Mouse (Mus musculus) kidney, embryonic 15.5 days (tissue): ENCODE measurements around the gene Rnf224. TPM values are rescaled to one million over a fixed set of nuclear protein-coding genes. Genes with fewer than 3 reads are reported as not detected.
A peak's percentile ranks its signal among the peaks of the same experiment; 100 is the strongest.
"Not testable (repeated sequence)": the region's sequence is repeated elsewhere in the genome, so short reads cannot be mapped to it uniquely, and the experiment has no call there.

ENCODE experiments used
- ATAC-seq: fragments of 200-750 bp; cut with Nextera tagmentation; replicated peaks from 2 replicates; pipeline ENCODE4 v1.8.0; 2017; ENCODE audit warnings: moderate TSS enrichment; ENCODE audit not compliant: low FRiP score
- H3K27ac ChIP-seq: fragments of 300-500 bp; sonication (generic); 2 replicates; pipeline ENCODE4 v1.5.1; 2015; ENCODE audit warnings: mild to moderate bottlenecking, inconsistent platforms
- H3K27me3 ChIP-seq: fragments of 300-500 bp; sonication (generic); 2 replicates; pipeline ENCODE4 v1.6.1; 2015; ENCODE audit warnings: inconsistent platforms
- H3K36me3 ChIP-seq: fragments of 300-500 bp; sonication (generic); 2 replicates; pipeline ENCODE4 v1.6.1; 2015; ENCODE audit warnings: inconsistent platforms
- H3K4me1 ChIP-seq: fragments of 300-500 bp; sonication (generic); 2 replicates; pipeline ENCODE4 v1.6.1; 2015; ENCODE audit warnings: inconsistent platforms
- H3K4me2 ChIP-seq: fragments of 300-500 bp; sonication (generic); 2 replicates; pipeline ENCODE4 v1.6.1; 2015; ENCODE audit warnings: moderate library complexity, mild to moderate bottlenecking, inconsistent platforms
- H3K4me3 ChIP-seq: fragments of 300-500 bp; sonication (generic); replicated peaks from 2 replicates; pipeline ENCODE4 v1.5.1; 2015; ENCODE audit warnings: mild to moderate bottlenecking, inconsistent platforms
- H3K9ac ChIP-seq: fragments of 300-500 bp; sonication (generic); 2 replicates; pipeline ENCODE4 v1.6.1; 2015; ENCODE audit warnings: mild to moderate bottlenecking, inconsistent platforms
- H3K9me3 ChIP-seq: fragments of 300-500 bp; sonication (generic); replicated peaks from 2 replicates; pipeline ENCODE4 v1.6.1; 2016; ENCODE audit warnings: inconsistent platforms
- WGBS: fragments of 180-500 bp; shearing (Covaris S2); methylation state at CpG from one replicate; pipeline ENCODE4 v1.1.7; 2015; ENCODE audit warnings: mixed read lengths; 5-methylcytosine and 5-hydroxymethylcytosine counted together
- polyA plus RNA-seq: library from polyadenylated mRNA; unstranded; fragments of >200 nt; fragmentation: Nextera tagmentation; extraction: Ambion mirVana; gene quantifications from 2 replicates; pipeline ENCODE4 v1.2.1, GENCODE M21; 2015

Gene Rnf224
- polyA plus RNA-seq, 1 experiment from 2014 or later = 0.31 TPM

- 78% methylated on average over 3 of the region's 3 CpGs for WGBS
- no peak overlapping the region for H3K27ac ChIP-seq
Observed at GRCm38 (mm10) chr2:25264851-25265250, 28.3 kb upstream of the Rnf224 start.

GRCm38 (mm10) chr2:25264286-25264660 is 27.7 kb upstream of the Rnf224 start:
- peak overlapping the region; percentile 66; the same call in 1 of the 2 replicates for H3K9ac ChIP-seq
- H3K36me3 ChIP-seq = peaks cover 9% of the 10 kb centered on the region
- peak overlapping the region; percentile 97 for H3K4me2 ChIP-seq
- no peaks in the 10 kb centered on the region for H3K9me3 ChIP-seq
- peaks cover 52% of the 10 kb centered on the region for H3K4me1 ChIP-seq
- 78% methylated on average over 5 of the region's 5 CpGs for WGBS
- peaks cover 11% of the 10 kb centered on the region for H3K27me3 ChIP-seq
- ATAC-seq = no peak
- H3K4me3 ChIP-seq = peak overlapping the region; percentile 76; the same call in 1 of the 2 replicates
- H3K27ac ChIP-seq = no peak overlapping the region

More at GRCm38 (mm10) chr2:25264851-25265250, 28.3 kb upstream of the Rnf224 start:
- H3K36me3 ChIP-seq = peaks cover 15% of the 10 kb centered on the region
- no peak overlapping the region for H3K9ac ChIP-seq
- ATAC-seq = no peak
- H3K4me1 ChIP-seq = peaks cover 52% of the 10 kb centered on the region
- H3K4me3 ChIP-seq = no peak overlapping the region
- H3K27me3 ChIP-seq = peaks cover 11% of the 10 kb centered on the region
- H3K4me2 ChIP-seq = peak overlapping the region; percentile 97; the same call in 1 of the 2 replicates
- no peaks in the 10 kb centered on the region for H3K9me3 ChIP-seq

DNA sequence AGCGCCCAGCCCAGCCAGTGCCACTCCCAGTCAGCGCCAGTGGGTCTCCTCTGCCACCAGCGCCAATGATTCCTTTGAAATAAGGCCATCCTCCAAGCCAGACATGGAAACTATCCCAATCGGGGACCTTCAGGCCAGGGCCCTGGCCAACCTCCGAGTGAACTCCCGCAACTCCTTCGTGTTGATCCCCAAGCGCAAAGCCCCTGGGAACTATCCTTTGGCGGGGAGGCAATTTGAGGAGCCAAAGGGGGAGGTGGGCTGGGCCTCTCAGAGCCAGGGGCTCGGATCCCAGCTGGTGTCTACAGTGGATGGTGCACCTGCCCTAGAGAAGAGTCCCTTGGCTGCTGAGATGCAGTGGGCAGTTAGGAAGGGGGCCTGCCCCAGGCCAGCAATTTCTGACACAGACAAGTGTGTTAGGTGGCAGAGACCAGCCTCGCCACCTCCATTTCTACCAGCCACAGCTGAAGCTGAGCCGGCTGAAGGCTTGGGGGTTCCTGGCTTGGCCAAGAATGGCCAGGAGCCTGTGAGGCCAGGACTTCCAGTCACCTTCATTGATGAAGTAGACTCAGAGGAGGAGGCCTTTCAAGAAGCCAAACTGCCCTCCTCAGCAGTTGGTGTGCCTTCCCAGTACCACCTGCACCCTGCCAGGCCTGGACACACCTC is 27.2 kb upstream of the Rnf224 start:
- WGBS = 19% methylated on average over 12 of the region's 12 CpGs
- Histone ChIP-seq H3K4me1 (peaks cover 52% of the 10 kb centered on the region), H3K9ac (peak overlapping the region; percentile 66), H3K9me3 (no peaks in the 10 kb centered on the region), H3K27ac (no peak overlapping the region), H3K36me3 (peaks cover 4% of the 10 kb centered on the region), H3K4me2 (peak overlapping the region; percentile 97), H3K27me3 (peaks cover 11% of the 10 kb centered on the region), H3K4me3 (peak overlapping the region; percentile 76)
- no peak for ATAC-seq

- peak overlapping the region; percentile 76 for H3K4me3 ChIP-seq
- H3K9ac ChIP-seq = peak overlapping the region; percentile 66
- no peaks in the 10 kb centered on the region for H3K36me3 ChIP-seq
- under 1% methylated on average over 82 of the region's 82 CpGs for WGBS
- peaks cover 11% of the 10 kb centered on the region for H3K27me3 ChIP-seq
- H3K4me2 ChIP-seq = peak overlapping the region; percentile 97
- H3K4me1 ChIP-seq = peaks cover 52% of the 10 kb centered on the region
- peak; percentile 9; the same call in 1 of the 2 replicates for ATAC-seq
- H3K27ac ChIP-seq = peak overlapping the region; percentile 76
- no peaks in the 10 kb centered on the region for H3K9me3 ChIP-seq
Observed at GRCm38 (mm10) chr2:25262795-25263622, 26.4 kb upstream of the Rnf224 start.

- Histone ChIP-seq H3K4me1 (peaks cover 50% of the 10 kb centered on the region), H3K4me3 (peak within 1 kb of the TSS; percentile 76), H3K4me2 (peak within 1 kb of the TSS; percentile 97), H3K27me3 (peaks cover 11% of the 10 kb centered on the region), H3K27ac (peak within 1 kb of the TSS; percentile 76), H3K9me3 (no peaks in the 10 kb centered on the region), H3K36me3 (no peaks in the 10 kb centered on the region), H3K9ac (peak within 1 kb of the TSS; percentile 66)
- under 1% methylated on average over 39 of the region's 39 CpGs for WGBS
- ATAC-seq = peak; percentile 98
Observed at GRCm38 (mm10) chr2:25262291-25262767, 25.7 kb upstream of the Rnf224 start, which contains the start of gene Tprn. Gene Tprn (plus strand): TSS chr2:25262618.

DNA sequence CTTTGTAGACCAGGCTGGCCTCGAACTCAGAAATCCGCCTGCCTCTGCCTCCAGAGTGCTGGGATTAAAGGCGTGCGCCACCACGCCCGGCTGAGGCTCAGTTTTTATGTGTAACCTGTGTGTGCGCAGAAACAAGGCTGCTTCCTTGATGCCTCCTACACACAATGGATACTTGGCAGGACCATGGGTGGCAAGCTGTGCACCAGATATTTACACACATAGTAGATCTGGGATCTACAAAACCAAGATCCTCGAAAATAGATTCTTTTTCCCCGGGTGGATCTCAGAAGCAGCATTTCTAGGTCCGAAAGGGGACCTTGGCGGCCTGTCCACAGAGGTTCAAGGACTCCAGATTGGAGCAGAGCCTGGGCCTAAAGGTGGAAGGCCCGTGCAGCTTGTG is 25.3 kb upstream of the Rnf224 start:
- Histone ChIP-seq H3K4me2 (peak overlapping the region; percentile 97), H3K4me3 (peak overlapping the region; percentile 76), H3K27ac (peak overlapping the region; percentile 42), H3K9ac (peak overlapping the region; percentile 35; the same call in 1 of the 2 replicates), H3K9me3 (no peaks in the 10 kb centered on the region), H3K4me1 (peaks cover 48% of the 10 kb centered on the region), H3K27me3 (peaks cover 11% of the 10 kb centered on the region), H3K36me3 (no peaks in the 10 kb centered on the region)
- peak; percentile 24 for ATAC-seq
- 51% methylated on average over 12 of the region's 12 CpGs for WGBS

- WGBS = 60% methylated on average over 2 of the region's 2 CpGs
- ATAC-seq = no peak
Observed at GRCm38 (mm10) chr2:25258887-25259286, 22.3 kb upstream of the Rnf224 start.

GRCm38 (mm10) chr2:25257250-25257649 is 20.7 kb upstream of the Rnf224 start:
- H3K27ac ChIP-seq, ATAC-seq, H3K9ac ChIP-seq, H3K4me2 ChIP-seq, H3K4me3 ChIP-seq, H3K27me3 ChIP-seq, H3K9me3 ChIP-seq: not testable (repeated sequence)
- Histone ChIP-seq H3K36me3 (peaks cover 14% of the 10 kb centered on the region), H3K4me1 (peaks cover 24% of the 10 kb centered on the region)
- WGBS = 84% methylated on average over 5 of the region's 5 CpGs

More at GRCm38 (mm10) chr2:25258887-25259286, 22.3 kb upstream of the Rnf224 start:
- Histone ChIP-seq H3K9ac (no peak overlapping the region), H3K4me2 (no peak overlapping the region), H3K4me1 (peaks cover 36% of the 10 kb centered on the region), H3K27ac (no peak overlapping the region), H3K4me3 (no peak overlapping the region), H3K27me3 (peaks cover 5% of the 10 kb centered on the region), H3K36me3 (no peaks in the 10 kb centered on the region), H3K9me3 (no peaks in the 10 kb centered on the region)

- H3K9me3 ChIP-seq, H3K27me3 ChIP-seq, ATAC-seq, H3K27ac ChIP-seq: not testable (repeated sequence)
- peaks cover 20% of the 10 kb centered on the region for H3K4me1 ChIP-seq
- H3K36me3 ChIP-seq = peaks cover 21% of the 10 kb centered on the region
- H3K4me2 ChIP-seq = peak overlapping the region; percentile 89
- peak overlapping the region; percentile 75 for H3K4me3 ChIP-seq
- 56% methylated on average over 12 of the region's 12 CpGs for WGBS
- H3K9ac ChIP-seq = peak overlapping the region; percentile 84; the same call in 1 of the 2 replicates
Observed at GRCm38 (mm10) chr2:25256443-25257109, 20.0 kb upstream of the Rnf224 start.

DNA sequence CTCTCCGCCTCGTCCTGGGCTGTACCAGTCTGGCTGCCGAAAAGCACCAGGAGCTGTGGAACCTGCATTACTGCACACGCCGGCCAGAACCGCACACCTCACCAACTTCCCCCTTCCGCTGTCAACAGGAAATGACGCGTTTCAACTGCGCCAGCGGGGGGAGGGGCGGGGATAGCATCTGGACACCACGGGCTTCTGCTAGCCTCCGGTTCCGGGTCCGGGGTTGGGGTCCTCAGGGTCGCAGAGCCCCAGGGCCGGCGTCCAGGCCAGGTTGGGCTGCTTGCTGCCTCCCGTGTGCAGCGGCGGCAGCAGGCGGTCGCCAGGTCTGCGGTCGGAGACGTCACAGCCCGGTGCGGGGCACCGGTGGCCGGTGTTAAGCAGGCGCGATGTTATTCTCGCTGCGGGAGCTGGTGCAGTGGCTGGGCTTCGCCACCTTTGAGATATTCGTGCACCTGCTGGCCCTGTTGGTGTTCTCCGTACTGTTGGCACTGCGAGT is 18.7 kb upstream of the Rnf224 start, which contains the start of gene Tmem203:
TSS of gene Tmem203 (plus strand) at position 156 of the 496 bp plus-strand sequence.
- H3K27ac ChIP-seq = peak within 1 kb of the TSS; percentile 81
- peaks cover 20% of the 10 kb centered on the region for H3K4me1 ChIP-seq
- peak within 1 kb of the TSS; percentile 84 for H3K9ac ChIP-seq
- H3K4me3 ChIP-seq = peak within 1 kb of the TSS; percentile 75
- ATAC-seq = peak; percentile 82
- peak within 1 kb of the TSS; percentile 89 for H3K4me2 ChIP-seq
- WGBS = under 1% methylated on average over 39 of the region's 39 CpGs
- H3K36me3 ChIP-seq = peaks cover 33% of the 10 kb centered on the region
- H3K9me3 ChIP-seq = no peaks in the 10 kb centered on the region
- no peaks in the 10 kb centered on the region for H3K27me3 ChIP-seq

DNA sequence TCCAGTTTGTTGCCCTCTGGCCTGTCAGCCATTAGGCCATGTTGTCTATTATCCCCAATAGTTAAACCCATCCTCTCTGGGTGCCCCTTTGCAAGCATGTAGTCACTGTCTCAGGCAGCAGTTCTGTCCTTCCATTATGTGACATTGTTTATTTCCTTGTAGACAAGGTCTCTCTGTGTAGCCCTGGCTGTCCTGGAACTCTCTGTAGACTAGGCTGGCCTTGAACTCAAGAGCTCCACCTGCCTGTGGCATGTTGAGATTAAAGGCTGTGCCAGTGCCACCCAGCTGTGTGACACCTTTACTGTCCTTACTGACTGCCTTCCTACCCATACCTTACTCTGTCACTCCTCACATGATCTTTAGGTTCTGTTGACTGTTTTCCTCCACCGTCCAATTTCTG is 15.7 kb upstream of the Rnf224 start:
- no peak overlapping the region for H3K27ac ChIP-seq
- 88% methylated on average over 1 of the region's 1 CpGs for WGBS
- no peak overlapping the region for H3K4me3 ChIP-seq

More for the DNA sequence above, 15.7 kb upstream of the Rnf224 start:
- H3K36me3 ChIP-seq = peaks cover 62% of the 10 kb centered on the region
- peaks cover 20% of the 10 kb centered on the region for H3K4me1 ChIP-seq
- H3K4me2 ChIP-seq = no peak overlapping the region
- no peak for ATAC-seq
- H3K27me3 ChIP-seq = no peaks in the 10 kb centered on the region
- H3K9ac ChIP-seq = no peak overlapping the region
- no peaks in the 10 kb centered on the region for H3K9me3 ChIP-seq
